In genomic region chr7:129301622-129302021, GRCm38 (mm10) we compare ENCODE assay signal across 30 mouse cellular contexts. TPM values are rescaled to one million over a fixed set of nuclear protein-coding genes. Genes with fewer than 3 reads are reported as not detected.
DNase-seq lines count a peak whose midpoint lies in the region; ATAC-seq and TF ChIP-seq lines count a peak whose summit lies in the region.
"Had no signal": no experiment of that assay in that cellular context is flagged by ENCODE, and none has a peak within 500 bp of the region (broad histone marks: within the 10 kb centered on the region; RNA-seq: fewer than 3 reads in every experiment).

No protein-coding gene starts in this region.

- peak; percentile 70 for ATAC-seq in frontal cortex, adult (ENCODE audit: low TSS enrichment)
- ATAC-seq: CD4-positive, CD25-positive, alpha-beta regulatory T cell, adult 4 months; forebrain, embryonic 15.5 days; hindbrain, embryonic 16.5 days; intestine, embryonic 15.5 days had no signal

- TF ChIP-seq POLR2A in bone marrow macrophage, adult 2 months (IDR thresholded peaks at IDR 0.05; ENCODE audit: borderline replicate concordance, low read depth, low read length), result no peak

- H3K27ac ChIP-seq in bone marrow macrophage, adult 2 months (ENCODE audit: insufficient read depth, low read depth, low read length), result peak overlapping the region; percentile 86
- H3K27ac ChIP-seq: embryonic facial prominence, embryonic 10.5 days; embryonic facial prominence, embryonic 13.5 days; forebrain, embryonic 15.5 days; heart, embryonic 15.5 days; hindbrain, embryonic 10.5 days; hindbrain, embryonic 13.5 days; intestine, embryonic 15.5 days had no signal

- no peak for TF ChIP-seq CTCF in bone marrow macrophage, adult 2 months (IDR thresholded peaks at IDR 0.05; ENCODE audit: low read depth, low read length)

- no peak overlapping the region for H3K4me3 ChIP-seq in bone marrow macrophage, adult 2 months (ENCODE audit: insufficient read depth, low read length)
- H3K4me3 ChIP-seq: embryonic facial prominence, embryonic 10.5 days; embryonic facial prominence, embryonic 13.5 days; erythroblast, embryonic 14.5 days; forebrain, embryonic 15.5 days; heart, embryonic 12.5 days; heart, embryonic 15.5 days; hindbrain, embryonic 10.5 days; hindbrain, embryonic 13.5 days; intestine, embryonic 15.5 days had no signal

- peaks cover 17% of the 10 kb centered on the region for H3K4me1 ChIP-seq in bone marrow macrophage, adult 2 months (ENCODE audit: control insufficient read depth, insufficient read depth, low read length)
- H3K4me1 ChIP-seq: embryonic facial prominence, embryonic 10.5 days; embryonic facial prominence, embryonic 13.5 days; heart, embryonic 12.5 days; heart, embryonic 15.5 days; hindbrain, embryonic 10.5 days; hindbrain, embryonic 13.5 days; intestine, embryonic 15.5 days had no signal

- DNase-seq in frontal cortex, postnatal 25 days (ENCODE audit: low spot score in 2 of 2), result no peak
- peak; percentile 40 for DNase-seq in brain, adult 2 months (ENCODE audit: low read depth, low spot score)
- no peak for DNase-seq in left cerebral cortex, adult 9 months (ENCODE audit: low spot score in 2 of 2)
- no peak for DNase-seq in neural tube, embryonic 10.5 days (ENCODE audit: extremely low spot score, low spot score)
- DNase-seq: adrenal gland, adult 2 months; adrenal gland, postnatal 25 days; cerebellum, adult 11-12 months; cerebellum, adult 8-10 months; cerebellum, postnatal 10 days; cerebellum, postnatal 36 days; embryo, embryonic 11 days; gastrocnemius, postnatal 25 days; heart, adult 18-20 months; heart, postnatal 10 days; heart, postnatal 36 days had no signal

RNA-seq across cellular contexts. Expression of gene Plpp4, which starts 44.8 kb away (rescaled TPM):
- not detected in 2 replicates for polyA plus RNA-seq in bone marrow macrophage, adult 2 months (2012; ENCODE audit: insufficient read depth, insufficient read length, missing spikeins)
- polyA plus RNA-seq: adrenal gland, adult 2 months; C2C12; CD4-positive, CD25-positive, alpha-beta regulatory T cell, adult 4 months; erythroblast, embryonic 14.5 days; gonadal fat pad, adult 2 months had no signal
